Mouse (Mus musculus): ENCODE measurements around the gene Ropn1.

DNA sequence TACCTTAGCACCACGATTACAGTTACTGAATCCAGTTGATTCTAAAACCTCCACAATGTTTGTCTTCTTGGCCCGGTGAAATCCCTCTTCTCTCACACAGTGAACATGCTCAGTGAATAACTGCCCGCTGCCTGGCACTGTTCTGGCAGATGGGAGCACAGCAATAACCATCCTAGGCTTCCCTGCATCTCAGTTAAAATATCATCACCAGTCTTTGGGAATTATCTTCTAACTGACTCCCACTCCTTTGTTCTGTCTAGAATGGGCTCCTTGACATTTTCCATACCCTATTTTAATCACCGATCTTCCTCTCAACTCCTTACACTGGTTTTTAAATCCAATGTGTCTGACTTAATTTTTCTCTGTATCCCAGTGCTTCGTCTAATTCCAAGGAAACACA, 3.3 kb downstream of the Ropn1 start:
- TF ChIP-seq CTCF (IDR thresholded peaks at IDR 0.05; ENCODE audit: low read depth) (no peak), EP300 (IDR thresholded peaks at IDR 0.05; ENCODE audit: low read depth) (no peak)

Measured in liver, postnatal 0 days (tissue).